Mouse (Mus musculus) thymus, postnatal 4 days (tissue): ENCODE results near the gene Fkbp5.
"Not testable (repeated sequence)": the region's sequence is repeated elsewhere in the genome, so short reads cannot be mapped to it uniquely, and the experiment has no call there.

Source experiments
- DNase-seq: peaks from one replicate; pipeline ENCODE4 v3.0.0; 2021

Gene Fkbp5

GRCm38 (mm10) chr17:28368449-28368848 is 148.9 kb downstream of the Fkbp5 start:
- DNase-seq = peak; percentile 93

DNA sequence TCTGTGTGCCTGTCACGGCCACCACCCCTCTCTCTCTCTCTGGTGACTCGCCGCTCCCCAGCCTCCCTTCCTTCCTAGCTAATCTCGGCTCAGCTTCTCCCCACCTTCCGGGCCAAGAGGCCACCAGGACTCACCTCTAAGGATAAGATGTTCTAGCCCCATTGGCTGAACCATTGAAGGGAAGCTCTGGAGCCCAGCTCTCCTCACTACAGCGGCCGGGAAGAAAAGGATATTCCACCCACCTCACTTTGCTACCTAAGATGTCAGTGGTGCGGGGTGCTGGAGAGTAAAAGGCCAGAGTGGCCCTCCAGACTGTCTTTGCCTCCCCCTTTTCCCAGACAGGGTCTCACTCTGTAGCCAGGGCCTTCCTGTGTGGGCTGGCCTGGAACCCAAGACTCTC is 152.2 kb downstream of the Fkbp5 start, which contains the start of gene Tulp1:
Gene Tulp1 (minus strand): TSS at position 101 of the 400 bp plus-strand sequence.
- DNase-seq = no peak

GRCm38 (mm10) chr17:28363507-28363906 is 153.8 kb downstream of the Fkbp5 start:
- DNase-seq = no peak

DNA sequence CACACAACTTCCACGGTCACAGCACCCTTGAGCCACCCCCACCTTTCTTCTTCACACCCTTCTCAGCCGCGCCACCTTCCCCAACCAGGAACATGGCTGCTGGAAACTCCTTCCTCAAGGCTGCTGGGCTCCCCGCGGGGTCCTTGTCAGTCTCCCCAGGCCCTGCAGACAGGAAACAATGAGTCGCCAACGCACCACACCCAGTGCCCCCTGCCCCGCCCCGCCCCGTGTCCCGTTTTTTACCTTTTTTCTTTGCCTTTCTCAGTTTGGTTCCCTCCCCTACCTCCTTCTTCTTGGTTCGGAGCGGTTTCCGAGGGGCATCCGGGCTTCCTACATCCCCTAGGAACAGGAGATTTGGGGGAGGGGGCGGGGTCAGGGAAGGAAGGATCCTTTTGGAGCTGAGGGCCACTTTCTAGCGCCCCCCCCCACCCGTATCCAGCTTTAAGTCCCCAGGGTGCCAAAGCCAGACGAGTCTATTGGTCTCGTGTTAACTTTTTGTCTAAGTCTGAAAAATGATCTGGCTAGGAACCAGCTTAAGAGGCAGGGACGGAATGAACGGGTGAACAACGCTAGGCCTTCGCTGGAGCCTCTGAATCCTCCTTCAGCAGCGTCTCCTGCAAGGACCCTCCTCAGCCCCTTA is 154.6 kb downstream of the Fkbp5 start:
- DNase-seq = no peak

DNA sequence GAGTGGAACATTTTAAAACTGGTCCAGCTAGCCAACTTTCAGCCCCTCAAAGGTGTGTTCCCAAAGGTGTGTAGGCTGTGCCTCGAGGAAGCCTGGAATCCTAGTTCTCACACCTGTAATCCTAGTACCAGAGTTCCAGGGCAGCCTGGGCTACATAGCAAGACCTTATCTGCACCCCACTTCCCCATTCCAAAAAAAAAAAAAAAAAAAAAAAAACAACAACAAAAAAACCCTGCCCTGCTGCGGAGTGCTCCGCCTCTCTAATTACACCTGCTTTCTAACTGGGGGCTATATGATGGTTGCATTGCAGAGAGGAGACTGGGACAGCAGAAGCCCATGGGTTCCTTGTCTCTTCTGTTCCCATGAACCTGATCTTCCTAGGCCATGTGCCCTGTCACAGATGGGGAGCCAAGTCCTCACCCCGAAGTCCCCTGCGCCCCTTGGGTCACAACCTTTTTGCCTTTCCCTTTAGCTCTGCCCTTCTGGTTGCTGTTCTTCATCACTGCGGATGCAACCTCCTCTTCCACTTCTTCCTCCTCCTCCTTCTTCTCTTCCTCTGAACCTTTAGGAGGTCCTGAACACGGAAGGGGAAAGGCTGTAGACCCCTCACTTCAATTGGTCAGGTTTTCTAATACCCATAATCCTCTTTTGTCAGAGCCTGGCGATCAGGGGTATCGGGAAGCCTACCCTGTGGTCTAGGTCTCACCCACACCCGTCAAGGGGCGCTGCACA is 155.2 kb downstream of the Fkbp5 start:
- no peak for DNase-seq

DNA sequence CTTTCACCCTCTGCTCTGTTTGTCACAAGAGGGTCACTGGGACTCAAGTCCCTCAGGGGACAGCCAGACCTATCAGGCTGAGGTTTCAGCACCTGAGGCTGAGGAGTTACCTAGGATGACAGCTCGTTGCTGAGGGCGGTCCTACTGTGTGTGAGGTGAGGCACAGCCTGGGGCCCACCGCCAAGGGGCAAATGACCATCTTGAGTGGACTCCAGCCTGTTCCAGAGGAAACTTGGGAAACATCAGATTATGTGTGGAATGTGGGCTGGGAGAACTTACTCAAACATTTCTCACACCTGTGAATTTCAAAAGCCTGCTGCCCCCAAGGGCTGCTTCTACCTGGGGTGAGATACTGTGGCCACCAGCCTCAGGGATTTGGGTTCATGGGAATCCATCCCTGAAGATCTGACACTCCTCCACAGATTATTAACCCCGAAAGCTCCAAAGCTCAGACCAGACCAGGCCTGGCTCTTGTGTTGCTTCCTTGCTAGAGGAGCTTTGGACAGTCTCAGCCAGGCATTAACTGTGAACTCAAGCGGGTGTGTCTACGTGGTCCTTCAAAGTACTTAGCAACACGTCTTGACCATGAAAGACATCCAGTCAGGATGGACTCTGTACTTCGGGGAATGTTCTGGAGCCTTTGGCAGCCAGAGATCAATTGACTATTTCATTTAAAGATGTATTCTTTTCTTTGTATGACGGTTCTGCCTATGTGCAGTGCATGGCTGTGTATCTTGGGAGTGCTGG is 156.6 kb downstream of the Fkbp5 start:
- DNase-seq = no peak

DNA sequence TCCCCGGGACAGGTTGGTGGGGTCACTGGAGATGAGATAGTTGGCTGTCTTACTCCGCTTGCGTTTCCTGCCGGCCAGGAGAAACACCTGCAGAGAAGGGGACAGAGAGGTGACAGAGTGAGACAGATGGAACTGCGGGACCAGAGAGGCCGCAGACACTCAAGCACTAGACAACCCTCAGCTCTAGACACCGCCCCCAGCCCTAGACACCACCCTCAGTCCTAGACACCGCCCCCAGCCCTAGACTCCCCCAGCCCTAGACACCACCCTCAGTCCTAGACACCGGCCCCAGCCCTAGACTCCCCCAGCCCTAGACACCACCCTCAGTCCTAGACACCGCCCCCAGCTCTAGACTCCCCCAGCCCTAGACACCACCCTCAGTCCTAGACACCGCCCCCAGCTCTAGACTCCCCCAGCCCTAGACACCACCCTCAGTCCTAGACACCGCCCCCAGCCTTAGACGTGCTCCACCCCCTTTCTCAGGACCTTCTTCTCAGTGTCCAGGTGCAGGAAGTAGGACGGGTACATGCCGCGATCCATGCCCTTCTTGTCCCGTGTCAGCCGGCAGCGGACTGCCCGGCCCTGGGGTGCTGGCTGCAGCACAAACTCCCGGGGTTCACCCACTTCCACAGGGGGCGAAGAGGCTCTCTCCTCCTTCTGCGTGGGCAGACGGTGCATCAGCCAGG is 158.6 kb downstream of the Fkbp5 start:
- DNase-seq = not testable (repeated sequence)

DNA sequence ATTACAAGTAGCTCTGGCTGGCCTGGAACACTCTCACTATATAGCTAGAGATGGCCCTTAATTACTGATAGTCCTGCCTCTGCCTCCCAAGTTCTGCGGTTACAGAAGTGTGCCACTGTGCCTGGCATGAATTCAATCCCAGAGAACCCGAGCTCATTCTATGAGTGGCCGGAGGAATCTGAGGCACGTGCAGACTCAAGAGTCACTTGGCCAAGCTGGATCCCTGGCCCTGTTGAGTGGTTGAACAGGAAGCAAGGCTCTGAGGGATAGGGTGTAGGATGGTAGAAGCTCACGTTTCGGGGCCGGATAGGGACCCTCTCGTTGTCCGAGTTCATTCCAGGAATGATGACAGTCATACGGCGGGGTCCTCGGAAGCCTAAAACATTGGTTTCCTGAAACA is 161.5 kb downstream of the Fkbp5 start:
- DNase-seq = no peak

GRCm38 (mm10) chr17:28352018-28352417 is 165.3 kb downstream of the Fkbp5 start:
- no peak for DNase-seq

DNA sequence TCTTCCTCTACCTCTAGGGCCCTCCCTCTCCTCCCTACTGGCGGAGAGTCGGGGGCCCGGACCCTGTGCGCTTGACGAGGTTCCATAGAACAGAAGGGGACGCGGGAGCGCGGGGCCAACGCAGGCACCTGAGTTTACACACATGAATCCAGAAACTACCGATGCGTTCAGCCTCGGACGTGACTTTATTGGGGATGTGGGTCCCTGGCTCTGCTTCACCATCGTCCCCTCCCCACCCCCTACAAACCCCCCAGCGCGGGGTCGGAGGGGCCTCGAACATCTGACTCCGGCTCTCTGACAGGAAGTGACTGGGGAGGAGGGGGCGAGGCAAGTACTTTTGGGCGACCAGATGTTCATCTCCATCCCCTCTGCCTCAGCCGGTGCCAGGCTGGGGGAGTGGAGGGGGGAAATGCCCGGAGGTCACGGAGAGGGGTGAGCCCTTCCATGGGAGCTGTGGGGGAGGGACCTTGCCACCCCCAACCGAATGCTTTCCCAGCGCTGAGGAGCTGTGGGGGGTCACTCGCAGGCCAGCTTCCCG is 165.9 kb downstream of the Fkbp5 start:
- peak; percentile 64 for DNase-seq

- DNase-seq = peak; percentile 93
Observed at GRCm38 (mm10) chr17:28350466-28351352, 166.6 kb downstream of the Fkbp5 start, which contains the start of gene Tead3. TSS of gene Tead3 (minus strand) at chr17:28350817.

- DNase-seq = peak; percentile 66
Observed at GRCm38 (mm10) chr17:28349901-28350465, 167.3 kb downstream of the Fkbp5 start.

GRCm38 (mm10) chr17:28349264-28349880 is 168.0 kb downstream of the Fkbp5 start:
- DNase-seq = no peak
